7 mouse cellular contexts compared by ENCODE assay signal in genomic region chr9:13681581-13682038, GRCm38 (mm10).
A peak's percentile ranks its signal among the peaks of the same experiment; 100 is the strongest.
DNase-seq lines count a peak whose midpoint lies in the region.

No protein-coding gene starts in this region.

- H3K27me3 ChIP-seq in limb, embryonic 10.5 days (ENCODE audit: low read depth, poor library complexity, severe bottlenecking), result no peaks in the 10 kb centered on the region
- H3K27me3 ChIP-seq in midbrain, embryonic 10.5 days (ENCODE audit: low read depth, poor library complexity, severe bottlenecking), result no peaks in the 10 kb centered on the region

- H3K36me3 ChIP-seq in limb, embryonic 10.5 days, result no peaks in the 10 kb centered on the region
- no peaks in the 10 kb centered on the region for H3K36me3 ChIP-seq in midbrain, embryonic 10.5 days

- H3K9me3 ChIP-seq in limb, embryonic 10.5 days (replicated peaks), result no peaks in the 10 kb centered on the region
- no peaks in the 10 kb centered on the region for H3K9me3 ChIP-seq in midbrain, embryonic 10.5 days (replicated peaks)

- peak; percentile 40 for DNase-seq in cerebellum, adult 11 months
- DNase-seq in embryo, embryonic 9.5 days (ENCODE audit: extremely low spot score), result peak; percentile 57
- DNase-seq in heart, adult 9 months (ENCODE audit: low spot score in 2 of 2), result peak; percentile 15 to 17
- peak; percentile 94 for DNase-seq in kidney, adult 9 months
- peak; percentile 64 for DNase-seq in limb, embryonic 10.5 days (ENCODE audit: low spot score)
- no peak for DNase-seq in midbrain, embryonic 10.5 days (ENCODE audit: low spot score)
- DNase-seq in telencephalon, adult 2 months (ENCODE audit: low read depth, low spot score), result peak; percentile 69

- peak overlapping the region; percentile 73 for H3K27ac ChIP-seq in limb, embryonic 10.5 days
- 0 out of 2 replicates have a peak overlapping the region, but pooled peaks have one; percentile 38 for H3K27ac ChIP-seq in midbrain, embryonic 10.5 days (replicated peaks)

- peaks cover 8% of the 10 kb centered on the region for H3K4me1 ChIP-seq in limb, embryonic 10.5 days
- peaks cover 5% of the 10 kb centered on the region; the same call in 1 of the 2 replicates for H3K4me1 ChIP-seq in midbrain, embryonic 10.5 days

- WGBS in limb, embryonic 10.5 days, result 16% methylated on average over 8 of the region's 8 CpGs
- 31% methylated on average over 8 of the region's 8 CpGs for WGBS in midbrain, embryonic 10.5 days

- H3K4me3 ChIP-seq in limb, embryonic 10.5 days, result peak overlapping the region; percentile 16; the same call in 1 of the 2 replicates
- no peak overlapping the region for H3K4me3 ChIP-seq in midbrain, embryonic 10.5 days
